In the genomic region with DNA sequence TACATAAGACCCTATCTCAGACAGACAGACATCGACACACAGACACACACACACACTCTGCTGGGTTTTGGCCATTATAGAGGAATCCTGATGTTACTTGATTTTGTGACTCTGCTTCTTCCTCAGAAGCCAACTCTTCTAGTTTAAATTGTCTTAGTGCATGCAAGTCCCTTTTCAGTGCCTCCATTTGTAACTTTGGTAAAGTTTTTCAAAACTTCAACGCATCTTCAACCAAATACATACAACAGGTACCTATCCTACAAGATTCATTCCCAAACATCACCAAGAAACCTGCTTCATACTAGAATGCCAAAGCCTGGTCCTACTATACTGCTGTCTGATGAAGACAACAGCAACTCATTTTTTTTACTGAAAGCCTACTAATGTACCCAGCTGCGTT, we compare ENCODE assay signal across 9 mouse cellular contexts. TPM values are rescaled to one million over a fixed set of nuclear protein-coding genes. Genes with fewer than 3 reads are reported as not detected.
DNase-seq lines count a peak whose midpoint lies in the region; ATAC-seq and TF ChIP-seq lines count a peak whose summit lies in the region.
"Had no signal": no experiment of that assay in that cellular context is flagged by ENCODE, and none has a peak within 500 bp of the region (broad histone marks: within the 10 kb centered on the region; RNA-seq: fewer than 3 reads in every experiment).

No protein-coding gene starts in this region.

- no peak overlapping the region for H3K27ac ChIP-seq in neural tube, embryonic 11.5 days (ENCODE audit: low read depth, low read length)
- H3K27ac ChIP-seq in liver, embryonic 14.5 days, result no peak overlapping the region

- peaks cover 30% of the 10 kb centered on the region for H3K4me1 ChIP-seq in erythroblast, embryonic 14.5 days (ENCODE audit: control insufficient read depth)
- H3K4me1 ChIP-seq in neural tube, embryonic 11.5 days (ENCODE audit: control insufficient read depth, insufficient read depth, low read length), result peaks cover 11% of the 10 kb centered on the region
- peaks cover 11 to 13% of the 10 kb centered on the region in 2 experiments for H3K4me1 ChIP-seq in liver, embryonic 14.5 days (replicated peaks; ENCODE audit: control insufficient read depth in 2 of 2, insufficient read depth in 2 of 2, low read length in 1 of 2)

- H3K4me2 ChIP-seq in neural tube, embryonic 11.5 days (ENCODE audit: low read depth), result peak overlapping the region; percentile 49
- H3K4me2 ChIP-seq in liver, embryonic 14.5 days (ENCODE audit: low read depth), result peak overlapping the region; percentile 94

- 86% methylated on average over 3 of the region's 3 CpGs for WGBS in neural tube, embryonic 11.5 days
- WGBS in liver, embryonic 14.5 days (ENCODE audit: insufficient replicate concordance), result 47% methylated on average over 3 of the region's 3 CpGs

- peaks cover 11% of the 10 kb centered on the region for H3K36me3 ChIP-seq in erythroblast, embryonic 14.5 days (ENCODE audit: control insufficient read depth)
- peaks cover 5% of the 10 kb centered on the region; the same call in 1 of the 2 replicates for H3K36me3 ChIP-seq in neural tube, embryonic 11.5 days (ENCODE audit: control insufficient read depth, insufficient read depth, low read length)
- H3K36me3 ChIP-seq in liver, embryonic 14.5 days (replicated peaks; ENCODE audit: control insufficient read depth, insufficient read depth, low read depth), result peaks cover 9% of the 10 kb centered on the region

- no peaks in the 10 kb centered on the region for H3K9me3 ChIP-seq in erythroblast, embryonic 14.5 days (ENCODE audit: control insufficient read depth, low read length)
- no peaks in the 10 kb centered on the region for H3K9me3 ChIP-seq in neural tube, embryonic 11.5 days (ENCODE audit: control insufficient read depth, low read length)
- H3K9me3 ChIP-seq in liver, embryonic 14.5 days (ENCODE audit: control insufficient read depth, low read length), result no peaks in the 10 kb centered on the region

- TF ChIP-seq CTCF in liver, embryonic 14.5 days (IDR thresholded peaks at IDR 0.05; ENCODE audit: low read depth), result no peak

- H3K27me3 ChIP-seq in erythroblast, embryonic 14.5 days (ENCODE audit: control insufficient read depth), result no peaks in the 10 kb centered on the region
- no peaks in the 10 kb centered on the region for H3K27me3 ChIP-seq in neural tube, embryonic 11.5 days (ENCODE audit: control insufficient read depth, insufficient read depth, low read length)
- no peaks in the 10 kb centered on the region for H3K27me3 ChIP-seq in liver, embryonic 14.5 days (ENCODE audit: control insufficient read depth, insufficient read depth, low read length)

- TF ChIP-seq EP300 in liver, embryonic 14.5 days (IDR thresholded peaks at IDR 0.05; ENCODE audit: low read depth), result no peak

- H3K9ac ChIP-seq in neural tube, embryonic 11.5 days (ENCODE audit: low read length), result peak overlapping the region; percentile 86
- peak overlapping the region; percentile 93 for H3K9ac ChIP-seq in liver, embryonic 14.5 days (replicated peaks)

- ATAC-seq in erythroblast, adult 5-6 weeks (replicated peaks; ENCODE audit: low FRiP score, poor library complexity, severe bottlenecking), result no peak
- ATAC-seq in neural tube, embryonic 11.5 days (ENCODE audit: insufficient read depth, low FRiP score, low TSS enrichment), result no peak
- no peak for ATAC-seq in liver, embryonic 14.5 days (ENCODE audit: insufficient read depth)
- ATAC-seq in erythroid progenitor cell, adult 5-6 weeks (replicated peaks; ENCODE audit: low FRiP score, poor library complexity, severe bottlenecking), result no peak

- H3K4me3 ChIP-seq in erythroblast, embryonic 14.5 days (replicated peaks), result peak overlapping the region; percentile 82
- peak overlapping the region; percentile 75 for H3K4me3 ChIP-seq in neural tube, embryonic 11.5 days (ENCODE audit: low read depth, low read length)
- peak overlapping the region; percentile 85 to 98 for H3K4me3 ChIP-seq in liver, embryonic 14.5 days (ENCODE audit: insufficient read depth in 1 of 2, low read depth in 2 of 2, low read length in 2 of 2)

- no peak for DNase-seq in neural tube, embryonic 11.5 days (ENCODE audit: low spot score)
- no peak for DNase-seq in neural tube, embryonic 10.5 days (ENCODE audit: extremely low spot score, low spot score)
- no peak for DNase-seq in liver, embryonic 14.5 days (ENCODE audit: low read depth in 3 of 3, low spot score in 3 of 3)
- DNase-seq in urinary bladder, adult 18-20 months (ENCODE audit: low spot score in 2 of 2), result no peak
- no peak for DNase-seq in frontal cortex, postnatal 10 days (ENCODE audit: low spot score in 2 of 2)
- DNase-seq: cerebellum, adult 11 months had no signal

RNA-seq across cellular contexts. Expression of a gene that starts 1.5 kb away (rescaled TPM):
- polyA plus RNA-seq in erythroblast, embryonic 14.5 days (2012), result 0.74 and 0.98 TPM in 2 replicates
- total RNA-seq in erythroblast, adult 5-6 weeks (2015; ENCODE audit: low replicate concordance), result 24.5 and 31.5 TPM in 2 replicates
- total RNA-seq in erythroblast, adult 5-6 weeks (2017; ENCODE audit: low replicate concordance), result 61.2 and 66.1 TPM in 2 replicates
- 84.0 and 84.4 TPM in 2 replicates for polyA plus RNA-seq in neural tube, embryonic 11.5 days (2014; fragmentation: Nextera tagmentation; extraction: Ambion mirVana)
- polyA plus RNA-seq in liver, embryonic 14.5 days (2012; rRNA removed), result 8.1 and 15.0 TPM in 2 replicates
- polyA plus RNA-seq in liver, embryonic 14.5 days (2014; fragmentation: Nextera tagmentation; extraction: Ambion mirVana), result 26.9 and 28.6 TPM in 2 replicates
- 62.7 and 113 TPM in 2 replicates for total RNA-seq in erythroid progenitor cell, adult 5-6 weeks (2015; ENCODE audit: low replicate concordance)
- 52.3 and 102 TPM in 2 replicates for total RNA-seq in erythroid progenitor cell, adult 5-6 weeks (2017; ENCODE audit: low replicate concordance)

RNA-seq across cellular contexts. Expression of a gene that starts 43.2 kb away (rescaled TPM):
- not detected in 2 replicates for polyA plus RNA-seq in erythroblast, embryonic 14.5 days (2012)
- not detected in 2 replicates for total RNA-seq in erythroblast, adult 5-6 weeks (2015; ENCODE audit: low replicate concordance)
- total RNA-seq in erythroblast, adult 5-6 weeks (2017; ENCODE audit: low replicate concordance), result 1.4 and 5.6 TPM in 2 replicates
- polyA plus RNA-seq in neural tube, embryonic 11.5 days (2014; fragmentation: Nextera tagmentation; extraction: Ambion mirVana), result 0.48 and 0.51 TPM in 2 replicates
- 0.06 TPM in 1 of 2 replicates, not detected in the other for polyA plus RNA-seq in liver, embryonic 14.5 days (2012; rRNA removed)
- 0.06 TPM in 1 of 2 replicates, not detected in the other for polyA plus RNA-seq in liver, embryonic 14.5 days (2014; fragmentation: Nextera tagmentation; extraction: Ambion mirVana)
- not detected in 2 replicates for total RNA-seq in erythroid progenitor cell, adult 5-6 weeks (2015; ENCODE audit: low replicate concordance)
- total RNA-seq in erythroid progenitor cell, adult 5-6 weeks (2017; ENCODE audit: low replicate concordance), result not detected in 2 replicates
